Mouse (Mus musculus) cerebellum, adult 2 months (tissue): ENCODE results near the gene Tex264.

ENCODE experiments used
- CTCF ChIP-seq: fragments of 200-500 bp; IDR thresholded peaks from 2 replicates; pipeline ENCODE4 v1.5.1; 2011; ENCODE audit warnings: low read depth, mild to moderate bottlenecking, control low read depth, low read length, moderate library complexity, borderline replicate concordance; ENCODE audit not compliant: insufficient read depth
- POLR2A ChIP-seq: fragments of 200-500 bp; IDR thresholded peaks from 2 replicates; pipeline ENCODE4 v1.6.1; 2011; ENCODE audit warnings: low read length, control low read depth, borderline replicate concordance; ENCODE audit not compliant: insufficient read depth

DNA sequence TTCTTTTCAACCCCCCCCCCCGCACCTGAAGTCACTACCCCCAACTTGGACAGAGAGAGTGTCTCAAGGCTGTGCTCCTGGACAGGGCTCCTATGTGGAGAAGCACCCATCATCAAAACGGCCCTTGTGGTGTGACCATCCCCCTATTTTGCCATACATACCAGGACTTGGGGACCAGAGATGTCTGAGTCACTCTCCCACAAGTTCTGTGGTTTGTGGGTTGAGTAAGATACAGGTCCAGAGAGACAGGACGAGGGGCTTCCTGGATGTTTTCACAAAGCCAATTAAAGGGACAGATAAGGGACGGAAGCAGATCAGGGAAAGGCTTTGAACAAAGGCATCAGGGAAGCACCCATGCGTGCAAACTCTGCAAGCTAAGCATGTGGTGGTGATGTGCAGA lies 44.4 kb downstream of the Tex264 start:
- no peak for TF ChIP-seq CTCF
- no peak for TF ChIP-seq POLR2A
